In genomic region chr17:46003717-46004481, GRCm38 (mm10) we compare ENCODE assay signal across 12 mouse cellular contexts. TPM values are rescaled to one million over a fixed set of nuclear protein-coding genes. Genes with fewer than 3 reads are reported as not detected.
DNase-seq lines count a peak whose midpoint lies in the region; ATAC-seq and TF ChIP-seq lines count a peak whose summit lies in the region.
"Had no signal": no experiment of that assay in that cellular context is flagged by ENCODE, and none has a peak within 500 bp of the region (broad histone marks: within the 10 kb centered on the region; RNA-seq: fewer than 3 reads in every experiment).

No protein-coding gene starts in this region.

- no peak for TF ChIP-seq CTCF in kidney, postnatal 0 days (IDR thresholded peaks at IDR 0.05; ENCODE audit: low read depth)

- H3K4me3 ChIP-seq in kidney, postnatal 0 days (replicated peaks; ENCODE audit: low read depth, low read length): no peak overlapping the region
- H3K4me3 ChIP-seq in liver, embryonic 15.5 days (replicated peaks): no peak overlapping the region
- H3K4me3 ChIP-seq: embryonic facial prominence, embryonic 12.5 days; heart, embryonic 13.5 days had no signal

- peak; percentile 86 for ATAC-seq in kidney, postnatal 0 days (replicated peaks; ENCODE audit: low FRiP score, low read depth)
- peak; percentile 27; the same call in 1 of the 2 replicates for ATAC-seq in liver, embryonic 15.5 days (ENCODE audit: insufficient read depth)
- ATAC-seq: forebrain, embryonic 14.5 days; inflammation-experienced regulatory T-cells, adult 6 months had no signal

- no peak for DNase-seq in kidney, postnatal 0 days (ENCODE audit: low spot score)
- no peak for DNase-seq in kidney, postnatal 10 days
- peak; percentile 46 for DNase-seq in 416B (ENCODE audit: low read depth)
- DNase-seq in adrenal gland, adult 18-20 months (ENCODE audit: low spot score in 2 of 2): peak; percentile 62 to 67
- no peak for DNase-seq in retina, embryonic 14.5 days (ENCODE audit: low spot score)
- DNase-seq in left cerebral cortex, postnatal 10 days (ENCODE audit: extremely low spot score in 1 of 2, low spot score in 2 of 2): no peak
- DNase-seq: cerebellum, adult 9-10 months had no signal

- no peaks in the 10 kb centered on the region for H3K9me3 ChIP-seq in kidney, postnatal 0 days (replicated peaks; ENCODE audit: low read length)
- H3K9me3 ChIP-seq in liver, embryonic 15.5 days (replicated peaks): no peaks in the 10 kb centered on the region
- H3K9me3 ChIP-seq: embryonic facial prominence, embryonic 12.5 days; heart, embryonic 13.5 days had no signal

- no peak overlapping the region for H3K4me2 ChIP-seq in kidney, postnatal 0 days (ENCODE audit: low read length)
- H3K4me2 ChIP-seq in liver, embryonic 15.5 days: no peak overlapping the region
- H3K4me2 ChIP-seq: embryonic facial prominence, embryonic 12.5 days; heart, embryonic 13.5 days had no signal

- H3K27ac ChIP-seq in kidney, postnatal 0 days: no peak overlapping the region
- H3K27ac ChIP-seq in liver, embryonic 15.5 days (replicated peaks): no peak overlapping the region
- H3K27ac ChIP-seq: embryonic facial prominence, embryonic 12.5 days; heart, embryonic 13.5 days had no signal

- 57% methylated on average over 15 of the region's 15 CpGs for WGBS in kidney, postnatal 0 days
- 58% methylated on average over 15 of the region's 15 CpGs for WGBS in liver, embryonic 15.5 days (ENCODE audit: insufficient replicate concordance)

- H3K9ac ChIP-seq in kidney, postnatal 0 days (ENCODE audit: low read depth, low read length): no peak overlapping the region
- no peak overlapping the region for H3K9ac ChIP-seq in liver, embryonic 15.5 days
- H3K9ac ChIP-seq: embryonic facial prominence, embryonic 12.5 days; heart, embryonic 13.5 days had no signal

- no peaks in the 10 kb centered on the region for H3K27me3 ChIP-seq in kidney, postnatal 0 days (ENCODE audit: insufficient read depth, low read length)
- no peaks in the 10 kb centered on the region for H3K27me3 ChIP-seq in liver, embryonic 15.5 days
- H3K27me3 ChIP-seq: embryonic facial prominence, embryonic 12.5 days; heart, embryonic 13.5 days had no signal

- intact Hi-C loops in left cerebral cortex, postnatal 10 days (cut with DNase I): no loop called here

- H3K4me1 ChIP-seq in kidney, postnatal 0 days (replicated peaks; ENCODE audit: insufficient read depth, low read length): 0 out of 2 replicates have a peak, but pooled peaks cover 2% of the 10 kb centered on the region
- H3K4me1 ChIP-seq in liver, embryonic 15.5 days (replicated peaks): peaks cover 8% of the 10 kb centered on the region; the same call in 1 of the 2 replicates
- H3K4me1 ChIP-seq: embryonic facial prominence, embryonic 12.5 days had no signal

- no peaks in the 10 kb centered on the region for H3K36me3 ChIP-seq in kidney, postnatal 0 days (ENCODE audit: insufficient read depth, low read length)
- H3K36me3 ChIP-seq in liver, embryonic 15.5 days (replicated peaks): no peaks in the 10 kb centered on the region
- H3K36me3 ChIP-seq: embryonic facial prominence, embryonic 12.5 days; heart, embryonic 13.5 days had no signal

RNA-seq across cellular contexts. Expression of gene Vegfa, which starts 28.3 kb away (rescaled TPM):
- polyA plus RNA-seq in kidney, postnatal 0 days (2015; fragmentation: Nextera tagmentation; extraction: Ambion mirVana): 6.3 TPM in 2 replicates
- total RNA-seq in adrenal gland, adult 18-20 months (2021): 100 to 1,000 TPM; 416 to 698 TPM
- 1.2 and 1.4 TPM in 2 replicates for polyA plus RNA-seq in liver, embryonic 15.5 days (2015; fragmentation: Nextera tagmentation; extraction: Ambion mirVana)
- total RNA-seq in left cerebral cortex, postnatal 10 days (2021): 10 to 100 TPM; 73.6 to 82.9 TPM
- polyA plus RNA-seq: inflammation-experienced regulatory T-cells, adult 6 months had no signal

Comparison
In these comparisons a context has a peak if more than half of its experiments do, and no peak if none do; other contexts are left out.
1. DNase-seq: peak in 416B (single experiment) and adrenal gland, adult 18-20 months (2 of 2); none in kidney, postnatal 0 days (single experiment), kidney, postnatal 10 days (single experiment), retina, embryonic 14.5 days (single experiment) and left cerebral cortex, postnatal 10 days (0 of 2).
2. RNA of gene Vegfa, which starts 28.3 kb away (total RNA-seq): 416 to 698 TPM in adrenal gland, adult 18-20 months; 73.6 to 82.9 TPM in left cerebral cortex, postnatal 10 days; every median in the first group is over 4 times any median in the second.